Mouse (Mus musculus): Measurements from ENCODE around the gene Il2rg. TPM values are rescaled to one million over a fixed set of nuclear protein-coding genes. Genes with fewer than 3 reads are reported as not detected.

Il2rg gene
- total and polyA plus RNA-seq, 2 experiments = 2.4 to 4.3 TPM

DNA sequence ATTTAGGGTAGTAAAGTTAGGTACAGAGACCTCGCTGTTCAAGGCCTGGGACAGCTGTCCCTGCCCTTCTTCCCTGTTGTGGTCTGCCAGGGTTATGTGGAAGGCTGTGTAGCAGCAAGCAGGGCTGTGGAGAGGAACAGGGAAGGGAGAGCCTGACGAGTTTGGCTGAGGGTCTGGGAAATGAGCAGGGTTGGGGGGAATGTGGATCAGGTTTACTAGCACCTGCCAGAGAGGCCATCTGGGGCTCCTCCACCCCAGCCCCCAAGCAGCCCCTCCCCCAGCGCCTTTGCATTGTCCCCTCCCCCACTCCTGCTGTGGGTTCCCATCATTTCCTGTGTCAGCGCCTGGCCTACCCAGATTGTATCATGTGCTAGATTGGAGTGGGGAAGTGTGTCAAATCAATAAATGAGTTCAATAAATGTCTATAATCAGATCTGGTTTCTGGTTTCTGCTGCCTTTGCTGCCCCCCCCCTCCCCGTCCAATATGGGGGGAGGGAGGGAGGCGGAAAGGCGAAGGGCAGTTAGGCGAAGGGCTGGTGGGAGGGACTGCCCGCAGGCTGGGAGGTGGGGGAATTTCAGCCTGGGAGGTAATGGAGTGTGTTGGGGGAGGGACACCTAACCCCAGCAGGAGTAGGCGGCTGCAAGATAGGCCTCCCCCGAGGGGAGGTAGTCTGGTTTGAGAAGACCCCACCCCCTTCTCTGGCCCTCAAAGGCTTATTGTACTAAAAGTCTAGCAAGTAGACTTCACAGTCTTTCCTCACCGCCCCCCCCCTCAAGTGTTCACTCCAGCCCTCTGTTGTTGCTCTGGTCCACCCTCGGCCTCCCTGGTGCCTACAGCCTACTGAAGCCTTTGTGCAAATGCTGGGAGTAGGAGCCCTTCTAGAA, 7.4 kb downstream of the Il2rg start:
- WGBS = 61% methylated on average over 10 of the region's 13 CpGs
- Histone ChIP-seq H3K79me2 (ENCODE audit: control insufficient read depth, insufficient read depth, low read length) (no peaks in the 10 kb centered on the region), H3K27me3 (ENCODE audit: control insufficient read depth, insufficient read depth, low read length) (no peaks in the 10 kb centered on the region), H3K27ac (replicated peaks; ENCODE audit: insufficient read depth, low read depth, low read length) (no peak overlapping the region), H3K4me3 (ENCODE audit: insufficient read depth, low read depth, low read length) (no peak overlapping the region), H3K36me3 (ENCODE audit: control insufficient read depth, insufficient read depth, low read length) (no peaks in the 10 kb centered on the region), H3K4me1 (ENCODE audit: control insufficient read depth, insufficient read depth, low read length) (no peaks in the 10 kb centered on the region; the same call in 1 of the 2 replicates), H3K9ac (ENCODE audit: low read depth, low read length) (no peak overlapping the region)
- no peak for DNase-seq (ENCODE audit: extremely low read depth, low read depth, low spot score)
- TF ChIP-seq POLR2A (IDR thresholded peaks at IDR 0.05; ENCODE audit: extremely low read depth, insufficient read depth, low read length) (no peak), CTCF (IDR thresholded peaks at IDR 0.05; ENCODE audit: low read depth, low read length) (no peak)

DNA sequence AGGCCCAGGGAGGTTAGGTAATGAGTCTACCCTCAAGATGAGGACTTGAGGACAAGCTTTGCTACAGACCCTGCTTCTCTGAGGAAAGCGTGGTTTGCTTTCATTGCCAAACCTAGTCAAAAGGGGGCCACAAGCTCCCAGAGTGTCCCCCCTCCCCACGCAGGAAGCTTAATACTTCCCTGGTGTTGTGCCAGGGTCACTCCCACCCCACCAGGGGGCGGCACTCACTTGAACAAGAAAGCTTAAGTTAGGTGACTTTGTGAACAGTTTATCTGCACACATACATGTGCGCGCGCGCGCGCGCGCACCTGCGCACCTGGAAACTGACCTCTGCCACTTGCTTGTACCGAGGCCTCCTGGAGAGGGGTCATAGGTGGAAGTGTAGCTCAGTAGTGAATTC, 11.5 kb downstream of the Il2rg start:
- Histone ChIP-seq H3K9ac (ENCODE audit: low read depth, low read length) (no peak overlapping the region), H3K79me2 (ENCODE audit: control insufficient read depth, insufficient read depth, low read length) (no peaks in the 10 kb centered on the region), H3K36me3 (ENCODE audit: control insufficient read depth, insufficient read depth, low read length) (no peaks in the 10 kb centered on the region), H3K4me3 (ENCODE audit: insufficient read depth, low read depth, low read length) (no peak overlapping the region), H3K27ac (replicated peaks; ENCODE audit: insufficient read depth, low read depth, low read length) (no peak overlapping the region), H3K4me1 (ENCODE audit: control insufficient read depth, insufficient read depth, low read length) (no peaks in the 10 kb centered on the region), H3K27me3 (ENCODE audit: control insufficient read depth, insufficient read depth, low read length) (no peaks in the 10 kb centered on the region)
- 95% methylated on average over 13 of the region's 13 CpGs for WGBS
- TF ChIP-seq CTCF (IDR thresholded peaks at IDR 0.05; ENCODE audit: low read depth, low read length) (0 out of 2 replicates have a peak, but pooled peaks have one; percentile 22), POLR2A (IDR thresholded peaks at IDR 0.05; ENCODE audit: extremely low read depth, insufficient read depth, low read length) (no peak)
- no peak for DNase-seq (ENCODE audit: extremely low read depth, low read depth, low spot score)

DNA sequence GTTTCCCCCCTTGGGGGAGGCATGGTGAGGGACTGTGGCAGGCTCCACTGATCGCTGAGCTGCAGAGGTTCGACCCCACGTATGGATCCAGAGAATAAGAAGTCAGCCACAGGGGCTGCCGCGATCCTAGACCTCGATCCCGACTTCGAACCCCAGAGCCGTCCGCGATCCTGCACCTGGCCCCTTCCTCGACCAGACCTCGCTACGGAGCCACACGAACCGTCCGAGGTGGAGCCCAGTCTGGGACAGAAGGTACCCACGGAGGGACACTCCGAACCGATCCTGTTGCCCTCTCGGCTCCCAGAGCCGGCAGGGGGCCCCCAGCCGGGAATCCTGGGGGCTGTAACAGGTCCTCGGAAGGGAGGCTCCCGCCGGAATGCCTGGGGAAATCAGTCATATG, 13.3 kb downstream of the Il2rg start:
- no peaks in the 10 kb centered on the region for H3K36me3 ChIP-seq (ENCODE audit: control insufficient read depth, insufficient read depth, low read length)
- under 1% methylated on average over 26 of the region's 26 CpGs for WGBS
- H3K27ac ChIP-seq (replicated peaks; ENCODE audit: insufficient read depth, low read depth, low read length) = no peak overlapping the region
- H3K27me3 ChIP-seq (ENCODE audit: control insufficient read depth, insufficient read depth, low read length) = no peaks in the 10 kb centered on the region
- TF ChIP-seq CTCF (IDR thresholded peaks at IDR 0.05; ENCODE audit: low read depth, low read length) = no peak
- TF ChIP-seq POLR2A (IDR thresholded peaks at IDR 0.05; ENCODE audit: extremely low read depth, insufficient read depth, low read length) = no peak
- peak overlapping the region; percentile 65 for H3K4me3 ChIP-seq (ENCODE audit: insufficient read depth, low read depth, low read length)
- peak overlapping the region; percentile 43 for H3K9ac ChIP-seq (ENCODE audit: low read depth, low read length)
- no peaks in the 10 kb centered on the region for H3K79me2 ChIP-seq (ENCODE audit: control insufficient read depth, insufficient read depth, low read length)
- no peaks in the 10 kb centered on the region for H3K4me1 ChIP-seq (ENCODE audit: control insufficient read depth, insufficient read depth, low read length)
- no peak for DNase-seq (ENCODE audit: extremely low read depth, low read depth, low spot score)

DNA sequence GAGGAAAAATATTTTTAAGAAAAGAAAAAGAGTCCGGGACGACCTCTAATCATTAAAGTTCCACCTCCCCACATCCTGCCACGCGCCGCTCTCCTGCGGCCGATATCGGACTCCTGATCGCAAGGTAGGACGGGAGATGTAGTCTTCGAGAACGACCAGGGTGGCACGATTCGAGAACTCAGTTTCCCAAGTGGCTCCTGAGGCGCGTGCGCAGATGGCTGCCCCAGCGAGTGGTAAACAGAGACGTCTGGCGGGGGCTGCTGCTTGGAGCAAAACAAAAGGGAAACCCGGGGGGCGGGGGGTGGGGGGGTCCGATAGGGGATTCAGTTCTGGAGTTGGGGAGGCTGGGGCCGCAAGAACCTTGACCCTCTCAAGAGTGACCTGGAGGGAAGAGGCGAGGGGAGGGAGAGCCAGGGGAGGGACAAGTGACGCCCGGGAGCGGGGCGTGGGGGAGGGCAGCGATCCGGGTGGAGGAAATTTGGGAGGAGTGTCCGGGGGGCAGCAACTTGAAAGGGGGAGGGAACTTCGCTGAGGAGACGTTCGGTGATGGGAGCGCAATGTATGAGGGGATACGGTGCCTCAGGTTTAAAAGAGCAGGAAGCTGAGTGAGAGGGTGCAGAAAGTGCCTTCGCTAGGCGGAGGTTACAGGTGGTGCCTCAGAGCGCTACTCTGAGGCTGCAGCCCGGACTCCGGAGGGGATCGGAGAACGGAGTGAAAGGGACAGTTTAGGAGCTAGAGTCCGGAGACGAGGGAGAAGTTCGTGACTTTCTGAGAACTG, 13.9 kb downstream of the Il2rg start, which contains the start of gene Foxo4:
Gene Foxo4 (plus strand): TSS at position 577 of the 778 bp plus-strand sequence.
- Histone ChIP-seq H3K79me2 (ENCODE audit: control insufficient read depth, insufficient read depth, low read length) (no peaks in the 10 kb centered on the region), H3K4me3 (ENCODE audit: insufficient read depth, low read depth, low read length) (peak within 1 kb of the TSS; percentile 65), H3K4me1 (ENCODE audit: control insufficient read depth, insufficient read depth, low read length) (no peaks in the 10 kb centered on the region), H3K27ac (replicated peaks; ENCODE audit: insufficient read depth, low read depth, low read length) (no peak within 1 kb of the TSS), H3K9ac (ENCODE audit: low read depth, low read length) (peak within 1 kb of the TSS; percentile 43), H3K27me3 (ENCODE audit: control insufficient read depth, insufficient read depth, low read length) (no peaks in the 10 kb centered on the region), H3K36me3 (ENCODE audit: control insufficient read depth, insufficient read depth, low read length) (no peaks in the 10 kb centered on the region)
- TF ChIP-seq POLR2A (IDR thresholded peaks at IDR 0.05; ENCODE audit: extremely low read depth, insufficient read depth, low read length) = no peak
- TF ChIP-seq CTCF (IDR thresholded peaks at IDR 0.05; ENCODE audit: low read depth, low read length) = no peak
- under 1% methylated on average over 45 of the region's 47 CpGs for WGBS
- DNase-seq (ENCODE audit: extremely low read depth, low read depth, low spot score) = peak; percentile 90

DNA sequence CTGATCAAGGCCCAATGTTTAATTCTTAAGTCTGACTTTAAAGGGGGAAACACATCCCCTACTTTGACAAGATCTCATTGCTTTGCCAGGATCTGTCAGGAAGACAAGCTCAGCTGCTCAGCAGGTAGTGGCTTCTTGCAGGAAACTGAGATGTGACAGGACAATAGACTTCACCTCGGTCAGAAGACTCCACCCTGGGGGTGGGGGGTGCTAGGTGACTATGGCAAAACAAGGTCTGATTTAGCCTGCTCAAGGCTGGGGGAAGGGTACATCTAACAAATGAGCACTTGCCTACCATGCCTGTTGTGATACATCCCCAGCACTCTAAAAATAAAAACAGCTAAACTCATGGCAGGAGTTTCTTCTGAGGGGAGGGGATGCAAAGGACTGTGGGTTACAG, 23.0 kb downstream of the Il2rg start:
- 58% methylated on average over 1 of the region's 1 CpGs for WGBS
- no peaks in the 10 kb centered on the region for H3K27me3 ChIP-seq (ENCODE audit: control insufficient read depth, insufficient read depth, low read length)
- DNase-seq (ENCODE audit: extremely low read depth, low read depth, low spot score) = no peak
- no peak overlapping the region for H3K4me3 ChIP-seq (ENCODE audit: insufficient read depth, low read depth, low read length)
- H3K4me1 ChIP-seq (ENCODE audit: control insufficient read depth, insufficient read depth, low read length) = no peaks in the 10 kb centered on the region
- H3K9ac ChIP-seq (ENCODE audit: low read depth, low read length) = no peak overlapping the region
- no peaks in the 10 kb centered on the region for H3K79me2 ChIP-seq (ENCODE audit: control insufficient read depth, insufficient read depth, low read length)
- no peaks in the 10 kb centered on the region for H3K36me3 ChIP-seq (ENCODE audit: control insufficient read depth, insufficient read depth, low read length)
- no peak overlapping the region for H3K27ac ChIP-seq (replicated peaks; ENCODE audit: insufficient read depth, low read depth, low read length)
- TF ChIP-seq POLR2A (IDR thresholded peaks at IDR 0.05; ENCODE audit: extremely low read depth, insufficient read depth, low read length) (no peak), CTCF (IDR thresholded peaks at IDR 0.05; ENCODE audit: low read depth, low read length) (no peak)
